Mouse (Mus musculus) left cerebral cortex, adult 2 months (tissue): ENCODE results near the gene Trappc2l. TPM values are rescaled to one million over a fixed set of nuclear protein-coding genes. Genes with fewer than 3 reads are reported as not detected.
"Not testable (repeated sequence)": the region's sequence is repeated elsewhere in the genome, so short reads cannot be mapped to it uniquely, and the experiment has no call there.

ENCODE experiments used
- DNase-seq, 2 experiments: peaks; one replicate each; pipeline ENCODE4 v3.0.0; 2021 to 2022; ENCODE audit warnings: low spot score in 2 of 2, mixed read lengths in 1 of 2; ENCODE audit errors: extremely low spot score in 1 of 2
- H3K27ac ChIP-seq: fragments of 200-600 bp; 2 replicates; pipeline ENCODE4 v1.8.1; 2022
- H3K4me3 ChIP-seq: fragments of 200-600 bp; 2 replicates; pipeline ENCODE4 v1.8.1; 2022
- CTCF ChIP-seq: fragments of 200-600 bp; IDR thresholded peaks from 2 replicates; pipeline ENCODE4 v1.8.1; 2022; ENCODE audit warnings: antibody characterized with exemption, mild to moderate bottlenecking, moderate library complexity
- intact Hi-C: fragments of 180-260 bp; cut with DNase I; formaldehyde crosslinking; loops from one replicate; pipeline ENCODE4 v1.15.1; 2025
- total RNA-seq, 2 experiments: library from RNA; stranded (reverse); gene quantifications; 2 replicates each; pipeline ENCODE4 v1.2.3; 2021

Trappc2l gene
- total RNA-seq, 2 experiments from 2014 or later, result 69.8 to 80.3 TPM

DNA sequence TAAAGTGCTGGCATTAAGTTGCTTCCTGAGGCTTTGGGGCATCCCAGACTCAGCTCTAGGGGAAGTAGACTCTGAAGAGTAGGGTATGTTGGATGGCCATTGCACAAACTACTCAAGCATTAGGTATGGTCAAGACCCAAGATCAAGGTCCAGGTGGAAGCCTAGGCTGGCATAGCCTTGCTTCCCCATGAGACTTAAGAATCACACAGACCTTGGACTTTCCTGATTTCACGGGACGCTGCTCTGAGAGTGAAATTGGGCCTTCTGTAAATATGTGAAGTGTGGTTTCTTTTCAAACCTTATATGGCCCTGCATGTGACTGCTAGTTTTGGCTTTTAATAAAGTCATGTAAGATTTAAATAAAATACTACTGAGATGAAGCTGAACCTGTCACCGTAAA, 38.7 kb upstream of the Trappc2l start:
- Histone ChIP-seq H3K4me3 (no peak overlapping the region), H3K27ac (no peak overlapping the region)
- intact Hi-C loops, result no loop called here
- DNase-seq, result no peak
- TF ChIP-seq CTCF, result no peak

DNA sequence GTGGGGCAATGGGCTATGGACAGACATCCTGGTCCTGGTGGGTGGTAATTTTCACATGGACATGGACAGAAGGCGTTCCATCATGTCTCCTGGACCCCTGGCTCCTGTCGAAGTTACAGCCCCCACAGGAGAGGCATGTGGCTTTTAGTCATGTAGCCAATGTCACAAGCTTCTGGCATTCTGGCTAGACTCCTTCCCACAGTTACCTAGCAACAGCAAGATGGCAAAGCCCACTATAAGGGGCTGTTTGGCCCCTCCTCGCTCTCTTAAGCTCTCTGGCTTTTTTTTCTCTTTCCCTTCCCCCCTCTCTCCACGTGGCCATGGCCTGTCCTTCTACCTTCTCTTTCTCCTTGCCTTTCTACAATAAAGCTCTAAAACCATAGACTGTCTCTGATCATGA, 38.3 kb upstream of the Trappc2l start:
- intact Hi-C loops, H3K27ac ChIP-seq, DNase-seq, H3K4me3 ChIP-seq: not testable (repeated sequence)

DNA sequence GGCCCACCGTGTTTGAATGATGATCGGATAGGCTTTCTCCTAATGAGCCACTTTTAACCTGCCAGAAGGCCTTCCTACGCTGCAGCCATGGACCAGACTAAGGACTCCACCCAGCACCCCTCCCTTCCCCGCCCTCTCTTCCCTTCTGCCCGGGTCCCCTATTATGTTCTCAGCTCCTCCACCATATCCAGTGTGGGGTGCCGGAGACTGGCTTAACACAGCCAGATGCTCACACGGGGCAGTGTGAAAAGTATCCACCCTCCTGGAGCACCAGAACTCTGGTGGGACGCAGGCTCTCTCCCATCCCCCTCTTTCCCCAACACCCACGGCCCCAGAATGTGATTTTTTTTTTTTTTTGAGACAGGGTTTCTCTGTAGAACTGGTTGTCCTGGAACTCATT, 37.9 kb upstream of the Trappc2l start:
- no peak for TF ChIP-seq CTCF
- no peak overlapping the region for H3K27ac ChIP-seq
- intact Hi-C loops, result no loop called here
- no peak for DNase-seq
- H3K4me3 ChIP-seq, result no peak overlapping the region

DNA sequence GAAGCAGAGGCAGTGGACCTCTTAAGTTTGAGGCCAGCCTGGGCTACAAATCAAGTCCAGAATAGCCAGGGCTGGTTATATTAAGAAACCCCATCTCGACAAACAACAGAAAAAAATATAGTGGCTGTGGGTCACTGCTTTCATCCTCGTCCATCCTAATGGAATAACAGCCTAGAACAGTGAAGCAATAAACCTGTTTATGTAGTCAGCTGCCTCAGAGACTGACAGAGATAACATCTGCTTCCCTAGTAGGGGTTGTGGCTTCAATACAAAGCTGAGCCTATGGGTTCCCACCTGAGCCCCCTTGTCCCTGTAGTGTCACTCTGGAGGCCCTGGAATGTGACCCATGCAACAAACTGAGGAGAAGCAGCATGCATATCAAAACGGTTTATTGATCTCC, 37.2 kb upstream of the Trappc2l start:
- intact Hi-C loops, result no loop called here
- H3K27ac ChIP-seq, result no peak overlapping the region
- no peak overlapping the region for H3K4me3 ChIP-seq
- DNase-seq, result no peak
- no peak for TF ChIP-seq CTCF

DNA sequence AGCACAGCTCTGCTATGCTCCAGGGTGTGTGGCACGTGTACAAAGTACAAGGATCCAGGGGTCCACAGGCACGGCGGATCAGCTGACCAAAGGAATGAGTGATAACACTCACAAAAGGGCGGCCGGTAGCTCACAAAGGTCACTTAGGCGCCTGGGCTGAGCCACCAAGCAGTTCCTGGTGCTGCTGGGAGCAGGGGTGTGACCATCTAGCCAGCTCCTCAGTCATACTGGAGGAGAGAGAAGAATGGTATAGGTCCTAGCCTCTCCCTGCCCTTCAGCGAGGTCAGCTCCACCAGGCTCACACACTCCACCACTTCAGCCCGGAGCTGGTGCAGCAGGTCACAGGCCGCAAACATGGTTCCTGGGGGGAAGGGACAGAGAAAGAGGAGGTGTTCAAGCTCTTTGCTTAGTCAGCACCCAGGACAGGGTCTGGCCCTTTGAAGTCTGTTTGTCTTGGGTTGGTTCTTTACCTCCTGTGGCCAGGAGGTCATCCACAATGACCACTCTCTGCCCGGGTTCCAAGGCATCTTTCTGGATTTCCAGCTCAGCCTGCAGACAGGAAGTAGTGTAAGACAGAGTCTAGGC, 36.7 kb upstream of the Trappc2l start:
- DNase-seq, result no peak
- TF ChIP-seq CTCF, result no peak
- intact Hi-C loops, result no loop called here

DNA sequence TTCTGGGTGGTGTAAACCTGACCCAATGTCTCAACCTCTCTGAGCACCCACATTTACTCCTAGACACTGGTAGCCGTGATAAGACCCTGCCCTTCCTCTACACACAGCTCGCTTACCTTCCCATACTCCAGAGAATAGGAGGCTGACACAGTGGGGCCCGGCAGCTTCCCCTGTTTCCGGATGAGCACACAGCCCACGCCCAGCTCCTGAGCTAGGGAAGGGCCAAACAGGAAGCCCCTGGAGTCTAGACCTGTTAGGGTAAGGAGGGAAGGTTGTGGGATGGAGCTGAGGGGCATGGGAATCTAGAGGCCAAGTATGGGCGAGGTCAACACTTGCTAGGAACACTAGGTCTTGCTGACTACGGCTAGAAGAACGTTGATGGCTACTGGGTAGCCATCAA, 36.2 kb upstream of the Trappc2l start:
- intact Hi-C loops, result no loop called here
- peak overlapping the region; percentile 78 for H3K4me3 ChIP-seq
- H3K27ac ChIP-seq, result no peak overlapping the region; the same call in 1 of the 2 replicates
- no peak for TF ChIP-seq CTCF
- no peak for DNase-seq

More for the DNA sequence above, 36.7 kb upstream of the Trappc2l start:
- Histone ChIP-seq H3K27ac (no peak overlapping the region; the same call in 1 of the 2 replicates), H3K4me3 (no peak overlapping the region)

DNA sequence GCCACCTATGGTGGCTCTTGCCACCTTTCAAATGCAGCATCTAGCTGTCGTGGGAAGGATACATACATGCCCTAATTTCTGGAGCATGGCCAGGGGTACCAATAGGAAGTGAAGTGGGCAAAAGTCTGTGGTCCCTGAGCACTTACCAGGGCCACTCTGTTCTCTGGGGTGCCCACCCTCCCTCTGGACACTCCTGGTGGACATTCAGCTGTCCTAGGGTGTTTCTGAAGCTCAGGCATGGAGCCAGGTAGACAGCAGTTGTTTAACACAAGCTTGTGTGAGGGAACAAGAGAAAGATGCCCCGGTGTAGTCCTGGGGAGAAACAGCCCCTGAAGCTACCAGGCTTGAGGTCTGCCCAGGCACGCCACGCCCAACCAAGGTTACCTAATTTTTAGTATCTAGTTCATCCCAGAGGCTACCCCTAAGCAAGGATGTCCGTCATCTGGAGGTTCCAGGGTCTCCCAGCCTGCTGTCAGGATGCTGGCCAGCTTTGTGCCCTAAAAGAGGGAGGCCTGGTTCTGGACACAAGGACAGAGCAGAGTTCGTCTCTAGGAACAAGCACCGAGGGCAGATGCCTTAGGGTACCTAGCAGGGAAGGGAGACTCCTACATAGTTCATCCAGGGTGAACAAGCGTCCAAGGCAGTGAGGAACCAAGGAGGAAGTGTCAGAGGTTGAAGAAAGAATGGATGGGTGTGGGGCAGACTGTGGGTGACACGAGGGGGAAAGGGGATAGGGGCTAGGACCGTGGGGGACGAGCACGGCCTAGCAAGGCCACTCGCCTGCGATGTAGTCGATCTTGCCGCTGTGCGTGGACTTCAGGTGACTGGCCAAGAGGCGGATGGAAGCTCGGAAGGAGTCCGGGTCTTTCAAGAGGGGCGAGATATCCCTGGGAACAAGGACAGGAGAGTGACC, 35.4 kb upstream of the Trappc2l start:
- H3K27ac ChIP-seq, result peak overlapping the region; percentile 92
- DNase-seq, result peak in 1 of 2 experiments; percentile 24
- TF ChIP-seq CTCF, result no peak
- intact Hi-C loops, result loop anchor here (2.0 kb wide), 1 partner anchor 35 kb away; the partner anchor contains the start of genes Galns and Trappc2l
- H3K4me3 ChIP-seq, result peak overlapping the region; percentile 78

DNA sequence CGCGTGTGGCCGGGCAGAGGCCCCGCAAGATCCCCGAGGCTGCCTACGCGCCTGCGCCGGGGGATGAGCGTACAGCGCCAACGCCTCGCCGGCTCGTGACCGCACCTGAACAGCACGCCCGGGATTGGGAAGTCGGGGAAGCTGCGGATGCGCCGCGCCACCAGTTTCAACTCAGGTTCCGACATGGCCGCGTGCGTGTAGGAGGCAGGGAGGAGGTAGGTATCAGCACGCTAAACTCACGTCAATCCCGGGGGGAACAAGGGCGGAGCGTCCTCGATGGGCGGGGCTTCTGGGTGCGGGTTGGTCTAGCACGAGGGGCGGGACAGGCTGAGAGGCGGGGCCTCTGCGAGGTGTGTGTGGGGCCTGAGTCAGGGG, 34.8 kb upstream of the Trappc2l start, which contains the start of gene Aprt:
Gene Aprt, minus strand, starts transcription at position 262 of the 375 bp plus-strand sequence.
- TF ChIP-seq CTCF, result no peak
- DNase-seq, result peak; percentile 91 to 92
- Histone ChIP-seq H3K27ac (peak within 1 kb of the TSS; percentile 92), H3K4me3 (peak within 1 kb of the TSS; percentile 78)
- intact Hi-C loops, result loop anchor here (2.0 kb wide), 1 partner anchor 34 kb away; the partner anchor contains the start of genes Galns and Trappc2l

DNA sequence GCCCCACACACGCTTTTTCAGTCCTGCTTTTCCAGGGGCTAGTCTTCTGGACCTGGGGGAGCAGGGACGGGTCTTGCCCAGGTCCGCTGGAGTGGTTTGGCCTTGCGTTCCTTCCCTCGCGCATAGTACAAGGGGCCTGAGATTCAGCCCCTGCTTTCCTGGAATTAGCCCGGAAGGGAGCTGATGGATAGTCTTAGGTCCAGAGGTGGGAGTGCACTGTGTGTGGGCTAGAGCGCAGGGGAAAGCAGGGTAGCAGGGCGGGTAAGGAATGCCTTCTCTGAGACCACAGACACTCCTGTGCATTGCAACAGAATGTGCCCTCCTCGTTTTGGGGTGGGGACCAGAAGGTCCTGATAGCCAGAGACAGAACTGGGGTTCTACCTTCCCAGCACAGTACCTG, 34.3 kb upstream of the Trappc2l start:
- DNase-seq, result no peak
- H3K4me3 ChIP-seq, result peak overlapping the region; percentile 78
- intact Hi-C loops, result loop anchor here (2.0 kb wide), 1 partner anchor 34 kb away; the partner anchor contains the start of genes Galns and Trappc2l
- H3K27ac ChIP-seq, result peak overlapping the region; percentile 92
- TF ChIP-seq CTCF, result no peak

DNA sequence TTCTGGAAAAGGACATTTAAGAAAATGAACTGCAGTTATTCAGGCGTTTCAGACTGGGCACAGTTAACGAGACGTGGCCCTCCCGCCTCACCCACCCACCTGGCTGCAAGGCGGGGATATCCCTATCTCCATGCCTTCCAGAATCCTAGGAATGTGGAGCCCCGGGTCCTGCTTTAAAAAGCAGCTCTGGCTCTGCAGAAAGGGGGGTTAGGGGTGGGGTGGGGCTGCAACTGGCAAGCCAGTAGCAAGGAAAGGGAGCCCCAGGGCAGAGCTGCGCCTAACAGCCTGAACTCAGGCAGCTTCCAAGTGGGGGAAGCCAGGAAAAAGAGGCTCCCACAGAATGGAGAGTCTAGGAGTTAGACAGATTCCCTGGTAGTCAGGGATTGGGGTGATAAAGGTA, 32.2 kb upstream of the Trappc2l start:
- DNase-seq, result no peak
- Histone ChIP-seq H3K27ac (no peak overlapping the region), H3K4me3 (no peak overlapping the region)
- intact Hi-C loops, result no loop called here
- no peak for TF ChIP-seq CTCF

DNA sequence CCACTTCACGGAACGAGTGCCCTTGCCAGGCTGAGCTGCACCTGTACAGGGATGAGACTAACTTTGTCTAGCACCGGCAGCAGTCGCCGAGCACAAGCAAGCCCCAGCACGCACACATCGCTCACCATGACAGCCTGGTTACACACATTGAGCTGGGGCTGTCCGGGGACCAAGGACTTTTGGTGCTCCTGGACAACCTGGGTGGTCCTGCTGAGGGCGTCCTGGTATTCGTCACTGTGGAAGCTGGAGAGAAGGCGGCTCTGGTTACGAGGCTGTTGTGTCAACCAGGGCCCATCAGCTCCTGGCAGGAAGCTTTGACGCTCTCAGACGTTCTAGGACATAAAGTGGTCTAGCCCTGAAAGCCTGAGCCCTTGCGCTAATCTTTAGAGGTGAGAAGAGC, 30.5 kb upstream of the Trappc2l start:
- Histone ChIP-seq H3K27ac (no peak overlapping the region), H3K4me3 (no peak overlapping the region)
- TF ChIP-seq CTCF, result no peak
- no peak for DNase-seq
- intact Hi-C loops, result no loop called here

DNA sequence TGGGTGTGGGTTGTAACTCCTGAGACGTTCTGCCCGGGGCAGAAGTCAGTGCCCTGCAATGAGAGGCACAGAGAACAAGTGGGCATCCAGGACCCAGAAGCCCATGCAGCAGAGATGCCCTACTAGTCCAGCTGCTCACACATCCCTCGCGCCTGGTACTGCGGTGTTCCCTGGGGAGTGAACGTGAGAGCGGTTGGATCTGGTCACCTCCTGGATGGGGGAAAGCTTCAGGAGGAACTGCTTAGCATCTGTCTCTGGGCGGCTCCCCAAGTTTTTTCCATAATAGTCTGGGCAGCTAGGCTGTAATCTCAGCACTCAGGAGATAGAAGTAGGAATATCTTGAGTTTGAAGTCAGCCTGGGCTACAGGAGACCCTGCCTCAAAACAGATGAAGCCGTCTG, 26.5 kb upstream of the Trappc2l start:
- no peak for TF ChIP-seq CTCF
- no peak for DNase-seq
- intact Hi-C loops, result no loop called here
- H3K4me3 ChIP-seq, result no peak overlapping the region
- no peak overlapping the region for H3K27ac ChIP-seq
